Mouse (Mus musculus): Measurements from ENCODE around the gene Smco4.
"Not testable (repeated sequence)": the region's sequence is repeated elsewhere in the genome, so short reads cannot be mapped to it uniquely, and the experiment has no call there.

Gene Smco4

GRCm38 (mm10) chr9:15541735-15542354 is 48.6 kb downstream of the Smco4 start:
- DNase-seq (ENCODE audit: low spot score) = no peak

GRCm38 (mm10) chr9:15550461-15550961 is 57.3 kb downstream of the Smco4 start:
- DNase-seq (ENCODE audit: low spot score) = no peak

DNA sequence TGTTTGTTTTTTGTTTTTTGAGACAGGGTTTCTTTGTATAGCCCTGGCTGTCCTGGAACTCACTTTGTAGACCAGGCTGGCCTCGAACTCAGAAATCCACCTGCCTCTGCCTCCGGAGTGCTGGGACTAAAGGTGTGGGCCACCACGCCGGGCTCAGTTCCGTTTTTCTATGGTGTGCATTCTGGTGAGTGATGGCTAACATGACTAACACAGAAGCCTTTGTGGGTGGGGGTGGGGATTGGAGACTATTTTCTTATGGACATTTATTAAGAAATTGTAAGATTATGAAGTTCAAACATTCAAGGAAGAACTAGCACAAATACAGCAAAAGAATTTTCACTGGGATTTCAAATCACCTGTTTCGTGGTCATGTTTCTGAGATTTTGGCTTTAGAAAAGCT is 57.8 kb downstream of the Smco4 start:
- DNase-seq (ENCODE audit: low spot score) = not testable (repeated sequence)

GRCm38 (mm10) chr9:15551933-15552851 is 59.0 kb downstream of the Smco4 start:
- no peak for DNase-seq (ENCODE audit: low spot score)

DNA sequence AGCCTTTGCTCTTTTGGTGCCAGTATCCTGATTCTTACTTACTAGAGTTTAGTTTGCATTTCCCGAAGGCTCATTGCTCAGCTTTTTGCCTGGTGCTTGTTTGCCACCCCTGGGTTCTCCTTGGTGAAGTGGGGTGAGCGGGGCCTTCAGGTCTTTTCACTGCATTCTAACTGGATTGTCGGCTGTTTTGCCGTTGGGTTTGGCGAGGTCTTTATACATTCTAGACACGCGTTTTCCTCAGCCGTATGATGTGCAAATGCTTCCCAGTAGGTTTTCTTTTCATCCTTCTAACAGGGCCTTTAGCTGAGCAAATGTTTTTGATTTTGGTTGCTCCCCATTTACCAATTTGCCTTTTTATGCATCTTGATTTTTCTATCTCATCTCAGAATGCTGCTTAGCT is 60.1 kb downstream of the Smco4 start:
- no peak for DNase-seq (ENCODE audit: low spot score)

DNA sequence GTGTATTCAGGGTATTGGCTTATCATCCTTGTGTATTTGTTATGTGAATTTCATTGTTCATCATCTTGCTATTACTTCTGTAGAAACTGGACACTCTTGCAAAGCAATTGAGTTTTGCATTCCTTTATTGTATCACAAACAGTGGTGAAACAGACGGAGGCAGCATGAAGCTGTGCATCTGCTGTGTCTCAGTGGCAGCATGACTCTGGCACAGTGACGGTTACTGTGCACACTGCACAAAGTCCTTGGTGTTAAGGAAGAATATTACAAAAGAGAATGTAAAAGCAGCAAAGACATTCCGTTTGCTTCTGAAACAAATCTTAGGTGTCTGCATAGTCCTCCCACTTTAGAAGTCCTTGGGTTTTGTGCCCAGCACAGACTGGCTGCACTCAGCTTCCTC is 67.2 kb downstream of the Smco4 start:
- no peak for DNase-seq (ENCODE audit: low spot score)

DNA sequence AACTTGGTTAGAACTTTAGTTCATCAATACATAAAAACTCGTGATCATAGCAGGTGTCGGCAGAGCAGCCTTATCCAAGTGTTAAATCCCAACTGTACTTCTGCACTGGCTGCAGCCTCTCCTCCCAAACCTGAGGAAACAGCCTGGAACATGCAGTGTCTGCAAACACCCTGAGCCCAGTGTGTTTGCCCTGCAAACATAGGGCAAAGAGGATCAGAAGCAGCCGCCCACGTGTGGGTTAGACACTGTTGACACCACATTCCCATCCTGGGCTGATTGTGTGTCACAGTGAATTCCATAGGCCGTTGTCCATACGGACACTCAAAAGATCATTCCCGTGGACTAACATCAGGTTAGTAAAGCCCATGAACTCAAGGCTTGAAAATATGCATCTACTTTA is 69.1 kb downstream of the Smco4 start:
- no peak for DNase-seq (ENCODE audit: low spot score)

GRCm38 (mm10) chr9:15574750-15575454 is 81.7 kb downstream of the Smco4 start:
- no peak for DNase-seq (ENCODE audit: low spot score)

- DNase-seq (ENCODE audit: low spot score) = no peak
Observed at GRCm38 (mm10) chr9:15578427-15578826, 85.2 kb downstream of the Smco4 start.

DNA sequence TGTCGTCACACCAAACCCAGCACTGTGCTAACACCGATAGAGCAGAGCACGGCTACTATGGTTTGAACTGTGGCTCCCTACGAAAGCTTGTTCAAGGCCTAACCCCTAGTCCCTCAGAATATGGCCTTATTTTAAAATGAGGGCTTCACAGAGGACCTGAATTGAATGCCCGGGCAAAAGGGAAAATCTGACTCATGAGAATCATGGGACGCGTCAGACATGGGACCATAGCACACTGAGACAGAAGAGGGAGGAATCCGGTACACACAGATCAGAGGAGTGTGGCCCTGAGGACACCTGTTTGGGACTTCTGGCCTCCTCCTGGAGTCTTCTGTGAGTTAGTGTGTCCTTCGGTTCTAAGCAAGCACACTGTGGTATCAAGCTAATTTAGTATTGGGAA is 85.7 kb downstream of the Smco4 start:
- DNase-seq (ENCODE audit: low spot score) = no peak

- no peak for DNase-seq (ENCODE audit: low spot score)
Observed at GRCm38 (mm10) chr9:15580176-15580575, 86.9 kb downstream of the Smco4 start.

GRCm38 (mm10) chr9:15582026-15582425 is 88.8 kb downstream of the Smco4 start:
- DNase-seq (ENCODE audit: low spot score) = no peak

- no peak for DNase-seq (ENCODE audit: low spot score)
Observed at GRCm38 (mm10) chr9:15584209-15584608, 91.0 kb downstream of the Smco4 start.

GRCm38 (mm10) chr9:15585956-15586355 is 92.7 kb downstream of the Smco4 start:
- DNase-seq (ENCODE audit: low spot score) = no peak

DNA sequence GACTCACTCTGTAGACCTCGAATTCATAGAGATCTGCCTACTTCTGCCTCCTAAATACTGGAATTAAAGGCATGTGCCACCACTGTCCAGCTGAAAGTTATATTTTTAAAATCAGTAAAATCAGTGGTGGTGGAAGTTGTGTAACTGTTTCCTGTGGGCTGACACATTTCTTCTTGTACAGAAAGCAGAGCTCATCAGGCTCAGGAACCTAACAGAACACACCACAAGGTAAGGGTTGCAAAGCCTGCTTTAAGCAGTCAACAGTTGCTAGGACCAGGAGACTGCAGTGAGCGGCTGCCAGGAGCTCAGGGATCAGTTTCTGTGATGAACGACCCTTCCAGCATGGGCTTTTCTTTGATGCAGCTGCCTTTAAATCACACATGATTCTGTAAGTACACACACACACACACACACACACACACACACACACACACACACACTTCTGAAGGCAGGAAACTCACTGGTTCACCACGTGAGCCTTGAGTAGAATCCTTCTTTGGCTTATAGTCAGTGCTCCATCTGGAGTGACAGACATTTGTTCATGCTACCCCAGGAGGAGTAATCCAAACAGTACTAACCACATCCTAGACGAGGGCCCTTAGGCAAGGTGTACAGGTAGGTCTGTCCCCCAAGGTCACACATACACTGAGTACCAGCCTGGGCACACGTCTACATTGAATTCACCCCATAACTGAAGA is 94.1 kb downstream of the Smco4 start:
- no peak for DNase-seq (ENCODE audit: low spot score)

DNA sequence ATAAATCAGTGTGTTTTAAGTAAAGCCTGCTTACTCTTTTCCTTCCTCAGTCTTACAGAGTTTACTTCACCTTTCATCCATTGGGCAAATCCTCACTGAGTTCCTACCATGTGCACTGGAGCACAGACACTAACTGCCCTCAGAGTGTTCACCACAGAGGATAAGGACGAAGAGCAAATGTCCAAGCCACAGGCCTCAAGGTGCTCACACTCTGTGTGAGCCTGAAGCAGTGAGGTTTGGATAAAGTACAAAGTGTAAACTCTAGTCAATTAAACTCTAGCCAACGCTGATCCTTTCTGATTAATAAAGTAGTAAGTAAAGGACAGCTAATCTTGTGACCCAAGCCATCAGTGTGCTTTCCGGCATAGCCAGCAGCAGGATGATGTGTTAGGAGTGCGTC is 100.9 kb downstream of the Smco4 start:
- DNase-seq (ENCODE audit: low spot score) = no peak

All from spleen, adult 12 weeks (tissue).